Mouse (Mus musculus) embryonic facial prominence, embryonic 14.5 days (tissue): ENCODE data around the gene St8sia1. TPM values are rescaled to one million over a fixed set of nuclear protein-coding genes. Genes with fewer than 3 reads are reported as not detected.

Experiments
- ATAC-seq: fragments of 200-750 bp; cut with Nextera tagmentation; 2 replicates; pipeline ENCODE4 v1.8.0; 2017; ENCODE audit warnings: low read depth, moderate number of reproducible peaks, moderate TSS enrichment
- DNase-seq: peaks from one replicate; pipeline ENCODE4 v3.0.0-alpha.2; 2015; ENCODE audit warnings: low spot score
- H3K27ac ChIP-seq: fragments of 300-500 bp; sonication (generic); replicated peaks from 2 replicates; pipeline ENCODE4 v1.5.1; 2014; ENCODE audit warnings: low read depth, mild to moderate bottlenecking, low read length, moderate library complexity
- H3K27me3 ChIP-seq: fragments of 300-500 bp; sonication (generic); replicated peaks from 2 replicates; pipeline ENCODE4 v1.6.1; 2014; ENCODE audit warnings: low read length; ENCODE audit not compliant: control insufficient read depth, insufficient read depth
- H3K36me3 ChIP-seq: fragments of 300-500 bp; sonication (generic); 2 replicates; pipeline ENCODE4 v1.6.1; 2014; ENCODE audit warnings: low read length, mixed read lengths; ENCODE audit not compliant: control insufficient read depth, insufficient read depth
- H3K4me1 ChIP-seq: fragments of 300-500 bp; sonication (generic); 2 replicates; pipeline ENCODE4 v1.6.1; 2014; ENCODE audit warnings: antibody characterized with exemption, low read length; ENCODE audit not compliant: control insufficient read depth, insufficient read depth
- H3K4me2 ChIP-seq: fragments of 300-500 bp; sonication (generic); 2 replicates; pipeline ENCODE4 v1.6.1; 2014; ENCODE audit warnings: low read depth, mild to moderate bottlenecking, low read length, moderate library complexity, mixed read lengths
- H3K4me3 ChIP-seq: fragments of 300-500 bp; sonication (generic); 2 replicates; pipeline ENCODE4 v1.5.1; 2014; ENCODE audit warnings: low read depth, mild to moderate bottlenecking, low read length
- H3K9ac ChIP-seq: fragments of 300-500 bp; sonication (generic); 2 replicates; pipeline ENCODE4 v1.6.1; 2014; ENCODE audit warnings: low read depth, mild to moderate bottlenecking, low read length, moderate library complexity, mixed read lengths
- H3K9me3 ChIP-seq: fragments of 300-500 bp; sonication (generic); 2 replicates; pipeline ENCODE4 v1.6.1; 2016; ENCODE audit warnings: low read length; ENCODE audit not compliant: control insufficient read depth
- WGBS: fragments of 180-500 bp; shearing (Covaris S2); extraction: QIAGEN DNeasy Blood & Tissue Kit; methylation state at CpG from one replicate; pipeline ENCODE4 v1.1.7; 2014; 5-methylcytosine and 5-hydroxymethylcytosine counted together
- polyA plus RNA-seq: library from polyadenylated mRNA; unstranded; fragments of >200 nt; fragmentation: Nextera tagmentation; extraction: Ambion mirVana; gene quantifications from 2 replicates; pipeline ENCODE4 v1.2.1, GENCODE M21; 2014

Gene St8sia1
- polyA plus RNA-seq, 1 experiment from 2014 or later, result 1.8 TPM

- H3K27ac ChIP-seq, result no peak overlapping the region
- no peak overlapping the region for H3K4me2 ChIP-seq
- ATAC-seq, result no peak
- H3K4me3 ChIP-seq, result no peak overlapping the region
- H3K36me3 ChIP-seq, result no peaks in the 10 kb centered on the region
- no peaks in the 10 kb centered on the region for H3K9me3 ChIP-seq
- no peaks in the 10 kb centered on the region for H3K27me3 ChIP-seq
- no peak for DNase-seq
- H3K4me1 ChIP-seq, result no peaks in the 10 kb centered on the region
- no peak overlapping the region for H3K9ac ChIP-seq
Measured at GRCm38 (mm10) chr6:142953189-142953588, 11.1 kb downstream of the St8sia1 start.

GRCm38 (mm10) chr6:142952361-142952954 is 11.8 kb downstream of the St8sia1 start:
- ATAC-seq (no peak), DNase-seq (no peak)
- H3K36me3 ChIP-seq, result no peaks in the 10 kb centered on the region
- no peak overlapping the region for H3K4me3 ChIP-seq
- no peaks in the 10 kb centered on the region for H3K4me1 ChIP-seq
- no peak overlapping the region for H3K27ac ChIP-seq
- 88% methylated on average over 7 of the region's 7 CpGs for WGBS
- H3K27me3 ChIP-seq, result no peaks in the 10 kb centered on the region
- no peak overlapping the region for H3K9ac ChIP-seq
- no peaks in the 10 kb centered on the region for H3K9me3 ChIP-seq
- no peak overlapping the region for H3K4me2 ChIP-seq

GRCm38 (mm10) chr6:142951564-142952308 is 12.5 kb downstream of the St8sia1 start:
- no peak for DNase-seq
- Histone ChIP-seq H3K27ac (no peak overlapping the region), H3K36me3 (no peaks in the 10 kb centered on the region), H3K9me3 (no peaks in the 10 kb centered on the region), H3K27me3 (no peaks in the 10 kb centered on the region), H3K9ac (no peak overlapping the region), H3K4me3 (no peak overlapping the region), H3K4me2 (no peak overlapping the region), H3K4me1 (no peaks in the 10 kb centered on the region)
- 81% methylated on average over 7 of the region's 7 CpGs for WGBS
- ATAC-seq, result no peak

GRCm38 (mm10) chr6:142950354-142950753 is 13.9 kb downstream of the St8sia1 start:
- DNase-seq, result no peak
- Histone ChIP-seq H3K27me3 (no peaks in the 10 kb centered on the region), H3K36me3 (no peaks in the 10 kb centered on the region), H3K4me3 (no peak overlapping the region), H3K4me2 (no peak overlapping the region), H3K9ac (no peak overlapping the region), H3K4me1 (0 out of 2 replicates have a peak, but pooled peaks cover 6% of the 10 kb centered on the region), H3K27ac (no peak overlapping the region), H3K9me3 (no peaks in the 10 kb centered on the region)
- no peak for ATAC-seq
- WGBS, result 78% methylated on average over 11 of the region's 11 CpGs

- no peak overlapping the region for H3K4me2 ChIP-seq
- H3K9ac ChIP-seq, result no peak overlapping the region
- 0 out of 2 replicates have a peak, but pooled peaks cover 6% of the 10 kb centered on the region for H3K4me1 ChIP-seq
- no peaks in the 10 kb centered on the region for H3K27me3 ChIP-seq
- H3K27ac ChIP-seq, result no peak overlapping the region
- H3K36me3 ChIP-seq, result no peaks in the 10 kb centered on the region
- no peaks in the 10 kb centered on the region for H3K9me3 ChIP-seq
- no peak for ATAC-seq
- 76% methylated on average over 5 of the region's 5 CpGs for WGBS
- DNase-seq, result no peak
- no peak overlapping the region for H3K4me3 ChIP-seq
Measured at GRCm38 (mm10) chr6:142948955-142949357, 15.3 kb downstream of the St8sia1 start.

- no peak overlapping the region for H3K4me2 ChIP-seq
- WGBS, result 71% methylated on average over 6 of the region's 6 CpGs
- no peak for DNase-seq
Measured at GRCm38 (mm10) chr6:142947029-142947428, 17.2 kb downstream of the St8sia1 start.

GRCm38 (mm10) chr6:142946069-142946871 is 18.0 kb downstream of the St8sia1 start:
- no peaks in the 10 kb centered on the region for H3K27me3 ChIP-seq
- no peak overlapping the region for H3K9ac ChIP-seq
- H3K9me3 ChIP-seq, result no peaks in the 10 kb centered on the region
- WGBS, result 42% methylated on average over 8 of the region's 8 CpGs
- H3K4me3 ChIP-seq, result no peak overlapping the region
- ATAC-seq, result no peak
- no peak overlapping the region for H3K27ac ChIP-seq
- H3K4me2 ChIP-seq, result no peak overlapping the region
- no peak for DNase-seq
- 0 out of 2 replicates have a peak, but pooled peaks cover 6% of the 10 kb centered on the region for H3K4me1 ChIP-seq
- H3K36me3 ChIP-seq, result no peaks in the 10 kb centered on the region

More at GRCm38 (mm10) chr6:142947029-142947428, 17.2 kb downstream of the St8sia1 start:
- H3K4me3 ChIP-seq, result no peak overlapping the region
- no peak overlapping the region for H3K9ac ChIP-seq
- H3K27ac ChIP-seq, result no peak overlapping the region
- H3K36me3 ChIP-seq, result no peaks in the 10 kb centered on the region
- no peaks in the 10 kb centered on the region for H3K27me3 ChIP-seq
- H3K9me3 ChIP-seq, result no peaks in the 10 kb centered on the region
- H3K4me1 ChIP-seq, result 0 out of 2 replicates have a peak, but pooled peaks cover 6% of the 10 kb centered on the region
- no peak for ATAC-seq

- DNase-seq, result no peak
- 0 out of 2 replicates have a peak, but pooled peaks cover 6% of the 10 kb centered on the region for H3K4me1 ChIP-seq
- no peak overlapping the region for H3K27ac ChIP-seq
- no peaks in the 10 kb centered on the region for H3K27me3 ChIP-seq
- no peak for ATAC-seq
- H3K4me3 ChIP-seq, result no peak overlapping the region
- H3K9ac ChIP-seq, result no peak overlapping the region
- 85% methylated on average over 2 of the region's 2 CpGs for WGBS
- no peaks in the 10 kb centered on the region for H3K36me3 ChIP-seq
- no peaks in the 10 kb centered on the region for H3K9me3 ChIP-seq
- no peak overlapping the region for H3K4me2 ChIP-seq
Measured at GRCm38 (mm10) chr6:142945461-142945860, 18.8 kb downstream of the St8sia1 start.
